Mouse (Mus musculus) liver, embryonic 16.5 days (tissue): ENCODE measurements around the gene Gamt. TPM values are rescaled to one million over a fixed set of nuclear protein-coding genes. Genes with fewer than 3 reads are reported as not detected.

Experiments
- ATAC-seq: fragments of 200-750 bp; cut with Nextera tagmentation; 2 replicates; pipeline ENCODE4 v1.8.0; 2017; ENCODE audit warnings: low read depth, mild to moderate bottlenecking, moderate number of reproducible peaks, moderate library complexity
- H3K27ac ChIP-seq: fragments of 300-500 bp; sonication (generic); 2 replicates; pipeline ENCODE4 v1.5.1; 2014; ENCODE audit warnings: mild to moderate bottlenecking, low read length
- H3K27me3 ChIP-seq: fragments of 300-500 bp; sonication (generic); 2 replicates; pipeline ENCODE4 v1.6.1; 2014; ENCODE audit warnings: low read depth, low read length, mixed read lengths; ENCODE audit not compliant: control insufficient read depth, insufficient read depth
- H3K36me3 ChIP-seq: fragments of 300-500 bp; sonication (generic); 2 replicates; pipeline ENCODE4 v1.6.1; 2014; ENCODE audit warnings: mild to moderate bottlenecking; ENCODE audit not compliant: control insufficient read depth, insufficient read depth
- H3K4me1 ChIP-seq: fragments of 300-500 bp; sonication (generic); 2 replicates; pipeline ENCODE4 v1.6.1; 2014; ENCODE audit warnings: low read depth, low read length, mixed read lengths; ENCODE audit not compliant: control insufficient read depth
- H3K4me2 ChIP-seq: fragments of 300-500 bp; sonication (generic); 2 replicates; pipeline ENCODE4 v1.6.1; 2014; ENCODE audit warnings: low read depth, low read length, mixed read lengths
- H3K4me3 ChIP-seq: fragments of 300-500 bp; sonication (generic); 2 replicates; pipeline ENCODE4 v1.5.1; 2014; ENCODE audit warnings: low read depth, mild to moderate bottlenecking, low read length
- H3K9ac ChIP-seq: fragments of 300-500 bp; sonication (generic); 2 replicates; pipeline ENCODE4 v1.6.1; 2014; ENCODE audit warnings: low read depth, low read length
- H3K9me3 ChIP-seq: fragments of 300-500 bp; sonication (generic); replicated peaks from 2 replicates; pipeline ENCODE4 v1.6.1; 2016; ENCODE audit warnings: low read length; ENCODE audit not compliant: control insufficient read depth
- WGBS: fragments of 180-500 bp; shearing (Covaris S2); extraction: QIAGEN DNeasy Blood & Tissue Kit; methylation state at CpG from one replicate; pipeline ENCODE4 v1.1.7; 2014; ENCODE audit not compliant: insufficient replicate concordance; 5-methylcytosine and 5-hydroxymethylcytosine counted together
- polyA plus RNA-seq: library from polyadenylated mRNA; unstranded; fragments of >200 nt; fragmentation: Nextera tagmentation; extraction: Ambion mirVana; gene quantifications from 2 replicates; pipeline ENCODE4 v1.2.1, GENCODE M21; 2015

Gene Gamt
- polyA plus RNA-seq, 1 experiment from 2014 or later: 166 TPM

GRCm38 (mm10) chr10:80264341-80265148 is 3.7 kb upstream of the Gamt start:
- no peaks in the 10 kb centered on the region for H3K27me3 ChIP-seq
- under 1% methylated on average over 58 of the region's 81 CpGs for WGBS

GRCm38 (mm10) chr10:80262776-80263365 is 2.1 kb upstream of the Gamt start:
- no peak overlapping the region for H3K9ac ChIP-seq
- H3K27ac ChIP-seq: peak overlapping the region; percentile 45; the same call in 1 of the 2 replicates
- H3K4me1 ChIP-seq: peaks cover 70% of the 10 kb centered on the region

More at GRCm38 (mm10) chr10:80264341-80265148, 3.7 kb upstream of the Gamt start:
- Histone ChIP-seq H3K4me2 (peak overlapping the region; percentile 99), H3K36me3 (peaks cover 2% of the 10 kb centered on the region; the same call in 1 of the 2 replicates), H3K9me3 (no peaks in the 10 kb centered on the region), H3K27ac (peak overlapping the region; percentile 88), H3K4me1 (peaks cover 75% of the 10 kb centered on the region), H3K4me3 (peak overlapping the region; percentile 86), H3K9ac (peak overlapping the region; percentile 95)
- ATAC-seq: peak; percentile 67

DNA sequence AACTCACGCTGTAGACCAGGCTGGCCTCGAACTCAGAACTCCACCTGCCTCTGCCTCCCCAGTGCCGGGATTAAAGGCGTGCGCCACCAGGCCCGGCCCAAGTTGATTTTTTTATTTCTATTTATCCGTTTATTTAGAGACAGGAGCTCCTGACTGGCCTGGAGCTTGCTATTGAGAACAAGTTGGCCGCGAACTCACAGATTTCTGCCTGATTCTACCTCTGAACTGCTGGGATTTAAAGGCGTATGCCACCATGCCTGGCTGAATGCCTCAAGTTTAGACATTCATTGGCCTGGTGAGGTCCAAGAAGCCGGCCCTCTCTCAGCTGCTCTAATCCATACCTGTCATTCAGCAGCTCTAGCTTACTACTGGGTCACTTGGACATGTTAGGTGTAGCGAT is 1.4 kb upstream of the Gamt start:
- ATAC-seq: no peak
- Histone ChIP-seq H3K27ac (peak overlapping the region; percentile 95), H3K36me3 (peaks cover 6% of the 10 kb centered on the region; the same call in 1 of the 2 replicates), H3K4me3 (peak overlapping the region; percentile 64), H3K9me3 (no peaks in the 10 kb centered on the region), H3K4me2 (peak overlapping the region; percentile 81), H3K27me3 (no peaks in the 10 kb centered on the region), H3K4me1 (peaks cover 64% of the 10 kb centered on the region), H3K9ac (peak overlapping the region; percentile 52; the same call in 1 of the 2 replicates)
- 57% methylated on average over 12 of the region's 12 CpGs for WGBS

More at GRCm38 (mm10) chr10:80262776-80263365, 2.1 kb upstream of the Gamt start:
- H3K9me3 ChIP-seq: no peaks in the 10 kb centered on the region
- 81% methylated on average over 10 of the region's 10 CpGs for WGBS
- H3K4me3 ChIP-seq: no peak overlapping the region
- no peak for ATAC-seq
- peaks cover 4% of the 10 kb centered on the region; the same call in 1 of the 2 replicates for H3K36me3 ChIP-seq
- H3K27me3 ChIP-seq: no peaks in the 10 kb centered on the region
- H3K4me2 ChIP-seq: no peak overlapping the region

GRCm38 (mm10) chr10:80261585-80261968 is 765 bp upstream of the Gamt start:
- peak overlapping the region; percentile 95 for H3K27ac ChIP-seq
- H3K4me3 ChIP-seq: peak overlapping the region; percentile 64
- H3K9me3 ChIP-seq: no peaks in the 10 kb centered on the region
- peak overlapping the region; percentile 74 for H3K9ac ChIP-seq
- WGBS: under 1% methylated on average over 14 of the region's 14 CpGs
- 0 out of 2 replicates have a peak, but pooled peaks cover 6% of the 10 kb centered on the region for H3K36me3 ChIP-seq
- ATAC-seq: peak; percentile 49
- peak overlapping the region; percentile 81 for H3K4me2 ChIP-seq
- H3K4me1 ChIP-seq: peaks cover 58% of the 10 kb centered on the region
- no peaks in the 10 kb centered on the region for H3K27me3 ChIP-seq

- H3K36me3 ChIP-seq: peaks cover 16% of the 10 kb centered on the region
- H3K9me3 ChIP-seq: no peaks in the 10 kb centered on the region
- H3K4me3 ChIP-seq: peak overlapping the region; percentile 64
- peaks cover 48% of the 10 kb centered on the region for H3K4me1 ChIP-seq
- WGBS: 11% methylated on average over 19 of the region's 19 CpGs
- H3K4me2 ChIP-seq: peak overlapping the region; percentile 81
- ATAC-seq: peak; percentile 3
- peak overlapping the region; percentile 76 for H3K27ac ChIP-seq
- H3K27me3 ChIP-seq: no peaks in the 10 kb centered on the region
- H3K9ac ChIP-seq: peak overlapping the region; percentile 57
Measured at GRCm38 (mm10) chr10:80259861-80260641, 761 bp downstream of the Gamt start.

- H3K4me3 ChIP-seq: peak overlapping the region; percentile 64
- WGBS: 86% methylated on average over 6 of the region's 6 CpGs
- ATAC-seq: no peak
- peak overlapping the region; percentile 19; the same call in 1 of the 2 replicates for H3K9ac ChIP-seq
- H3K4me1 ChIP-seq: peaks cover 48% of the 10 kb centered on the region
- H3K36me3 ChIP-seq: peaks cover 22% of the 10 kb centered on the region
- H3K27me3 ChIP-seq: no peaks in the 10 kb centered on the region
- H3K27ac ChIP-seq: peak overlapping the region; percentile 65; the same call in 1 of the 2 replicates
- H3K4me2 ChIP-seq: peak overlapping the region; percentile 81
- H3K9me3 ChIP-seq: no peaks in the 10 kb centered on the region
Measured at GRCm38 (mm10) chr10:80259463-80259805, 1.4 kb downstream of the Gamt start.

GRCm38 (mm10) chr10:80258752-80259462 is 1.9 kb downstream of the Gamt start:
- Histone ChIP-seq H3K9ac (peak overlapping the region; percentile 19; the same call in 1 of the 2 replicates), H3K4me3 (peak overlapping the region; percentile 64), H3K36me3 (peaks cover 25% of the 10 kb centered on the region), H3K9me3 (no peaks in the 10 kb centered on the region), H3K4me1 (peaks cover 43% of the 10 kb centered on the region), H3K4me2 (peak overlapping the region; percentile 81), H3K27ac (no peak overlapping the region), H3K27me3 (no peaks in the 10 kb centered on the region)
- ATAC-seq: no peak
- WGBS: 78% methylated on average over 14 of the region's 14 CpGs

DNA sequence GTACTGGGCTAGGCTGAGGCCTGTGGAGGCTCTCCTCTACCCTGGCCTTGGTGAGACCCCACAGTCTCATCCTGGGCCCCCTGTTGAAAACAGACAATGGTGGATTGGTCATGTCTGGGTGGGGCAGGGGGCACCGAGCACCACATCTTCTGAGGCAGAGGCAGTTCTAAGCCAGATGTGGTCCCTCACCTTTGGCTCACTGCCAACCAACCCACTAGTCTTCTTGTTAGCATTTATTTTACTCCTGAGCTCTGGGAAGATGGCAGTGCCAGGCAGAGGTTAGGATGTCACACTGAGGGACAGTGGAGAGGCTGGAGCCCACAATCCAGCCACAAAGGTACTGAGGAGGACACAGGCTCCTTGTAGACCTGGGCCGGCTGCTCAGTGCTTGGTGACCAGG is 2.9 kb downstream of the Gamt start:
- Histone ChIP-seq H3K4me3 (no peak overlapping the region), H3K9ac (no peak overlapping the region), H3K27me3 (no peaks in the 10 kb centered on the region), H3K4me1 (peaks cover 39% of the 10 kb centered on the region), H3K4me2 (no peak overlapping the region), H3K27ac (no peak overlapping the region), H3K9me3 (no peaks in the 10 kb centered on the region), H3K36me3 (peaks cover 25% of the 10 kb centered on the region)
- 50% methylated on average over 2 of the region's 2 CpGs for WGBS
- no peak for ATAC-seq
